Mouse (Mus musculus): ENCODE data around the gene Ucp2. TPM values are rescaled to one million over a fixed set of nuclear protein-coding genes. Genes with fewer than 3 reads are reported as not detected.
A peak's percentile ranks its signal among the peaks of the same experiment; 100 is the strongest.

Gene Ucp2
- polyA plus RNA-seq, 2 experiments: 329 to 556 TPM

GRCm38 (mm10) chr7:100500276-100500977, 7.3 kb downstream of the Ucp2 start:
- no peaks in the 10 kb centered on the region for H3K27me3 ChIP-seq (ENCODE audit: control insufficient read depth, insufficient read depth, low read length)
- TF ChIP-seq CTCF (IDR thresholded peaks at IDR 0.05; ENCODE audit: low read depth): no peak; the same call in 1 of the 2 replicates
- TF ChIP-seq EP300 (IDR thresholded peaks at IDR 0.05; ENCODE audit: low read depth): peak; percentile 26
- H3K27ac ChIP-seq: peak overlapping the region; percentile 62
- H3K4me3 ChIP-seq (ENCODE audit: insufficient read depth in 1 of 2, low read depth in 2 of 2, low read length in 2 of 2): no peak overlapping the region
- H3K9me3 ChIP-seq (ENCODE audit: control insufficient read depth, low read length): no peaks in the 10 kb centered on the region
- no peak overlapping the region for H3K4me2 ChIP-seq (ENCODE audit: low read depth)
- H3K9ac ChIP-seq (replicated peaks): no peak overlapping the region
- 62% methylated on average over 16 of the region's 16 CpGs for WGBS (ENCODE audit: insufficient replicate concordance)
- H3K36me3 ChIP-seq (replicated peaks; ENCODE audit: control insufficient read depth, insufficient read depth, low read depth): peaks cover 50% of the 10 kb centered on the region
- H3K4me1 ChIP-seq (replicated peaks; ENCODE audit: control insufficient read depth in 2 of 2, insufficient read depth in 2 of 2, low read length in 1 of 2): peaks cover 21 to 39% of the 10 kb centered on the region in 2 experiments
- ATAC-seq (ENCODE audit: insufficient read depth): peak; percentile 7; the same call in 1 of the 2 replicates
- no peak for DNase-seq (ENCODE audit: low read depth in 3 of 3, low spot score in 3 of 3)

- Histone ChIP-seq H3K9me3 (ENCODE audit: control insufficient read depth, low read length) (no peaks in the 10 kb centered on the region), H3K9ac (replicated peaks) (no peak overlapping the region), H3K4me2 (ENCODE audit: low read depth) (no peak overlapping the region), H3K4me3 (ENCODE audit: insufficient read depth in 1 of 2, low read depth in 2 of 2, low read length in 2 of 2) (no peak overlapping the region), H3K36me3 (replicated peaks; ENCODE audit: control insufficient read depth, insufficient read depth, low read depth) (peaks cover 42% of the 10 kb centered on the region), H3K27ac (peak overlapping the region; percentile 62), H3K4me1 (replicated peaks; ENCODE audit: control insufficient read depth in 2 of 2, insufficient read depth in 2 of 2, low read length in 1 of 2) (peaks cover 16 to 35% of the 10 kb centered on the region in 2 experiments), H3K27me3 (ENCODE audit: control insufficient read depth, insufficient read depth, low read length) (no peaks in the 10 kb centered on the region)
- WGBS (ENCODE audit: insufficient replicate concordance): 59% methylated on average over 6 of the region's 6 CpGs
- TF ChIP-seq CTCF (IDR thresholded peaks at IDR 0.05; ENCODE audit: low read depth) (no peak), EP300 (IDR thresholded peaks at IDR 0.05; ENCODE audit: low read depth) (no peak; the same call in none of the 2 replicates)
- ATAC-seq (ENCODE audit: insufficient read depth): peak; percentile 21
- DNase-seq (ENCODE audit: low read depth in 3 of 3, low spot score in 3 of 3): no peak
Observed at GRCm38 (mm10) chr7:100501027-100501843, 8.1 kb downstream of the Ucp2 start.

GRCm38 (mm10) chr7:100501844-100502373, 8.8 kb downstream of the Ucp2 start:
- ATAC-seq (ENCODE audit: insufficient read depth): peak; percentile 1; the same call in 1 of the 2 replicates

GRCm38 (mm10) chr7:100502374-100502922, 9.3 kb downstream of the Ucp2 start:
- H3K4me3 ChIP-seq (ENCODE audit: insufficient read depth in 1 of 2, low read depth in 2 of 2, low read length in 2 of 2): no peak overlapping the region
- 0 out of 2 replicates have a peak, but pooled peaks have one; percentile 4 for TF ChIP-seq EP300 (IDR thresholded peaks at IDR 0.05; ENCODE audit: low read depth)
- no peak for TF ChIP-seq CTCF (IDR thresholded peaks at IDR 0.05; ENCODE audit: low read depth)
- DNase-seq (ENCODE audit: low read depth in 3 of 3, low spot score in 3 of 3): no peak
- H3K27ac ChIP-seq: peak overlapping the region; percentile 62
- no peak overlapping the region for H3K4me2 ChIP-seq (ENCODE audit: low read depth)
- H3K9ac ChIP-seq (replicated peaks): no peak overlapping the region
- H3K27me3 ChIP-seq (ENCODE audit: control insufficient read depth, insufficient read depth, low read length): no peaks in the 10 kb centered on the region
- peaks cover 30% of the 10 kb centered on the region for H3K36me3 ChIP-seq (replicated peaks; ENCODE audit: control insufficient read depth, insufficient read depth, low read depth)
- peak; percentile 27 for ATAC-seq (ENCODE audit: insufficient read depth)
- no peaks in the 10 kb centered on the region for H3K9me3 ChIP-seq (ENCODE audit: control insufficient read depth, low read length)
- peaks cover 15 to 29% of the 10 kb centered on the region in 2 experiments for H3K4me1 ChIP-seq (replicated peaks; ENCODE audit: control insufficient read depth in 2 of 2, insufficient read depth in 2 of 2, low read length in 1 of 2)
- WGBS (ENCODE audit: insufficient replicate concordance): 45% methylated on average over 7 of the region's 7 CpGs

More at GRCm38 (mm10) chr7:100501844-100502373, 8.8 kb downstream of the Ucp2 start:
- Histone ChIP-seq H3K4me1 (replicated peaks; ENCODE audit: control insufficient read depth in 2 of 2, insufficient read depth in 2 of 2, low read length in 1 of 2) (peaks cover 15 to 30% of the 10 kb centered on the region in 2 experiments), H3K9ac (replicated peaks) (no peak overlapping the region), H3K27me3 (ENCODE audit: control insufficient read depth, insufficient read depth, low read length) (no peaks in the 10 kb centered on the region), H3K4me3 (ENCODE audit: insufficient read depth in 1 of 2, low read depth in 2 of 2, low read length in 2 of 2) (no peak overlapping the region), H3K27ac (peak overlapping the region; percentile 62), H3K4me2 (ENCODE audit: low read depth) (no peak overlapping the region), H3K9me3 (ENCODE audit: control insufficient read depth, low read length) (no peaks in the 10 kb centered on the region), H3K36me3 (replicated peaks; ENCODE audit: control insufficient read depth, insufficient read depth, low read depth) (peaks cover 35% of the 10 kb centered on the region)
- no peak for TF ChIP-seq EP300 (IDR thresholded peaks at IDR 0.05; ENCODE audit: low read depth)
- no peak for DNase-seq (ENCODE audit: low read depth in 3 of 3, low spot score in 3 of 3)
- WGBS (ENCODE audit: insufficient replicate concordance): 51% methylated on average over 2 of the region's 2 CpGs

All from liver, embryonic 14.5 days (tissue).